ENCODE assay signal across 8 mouse cellular contexts in the genomic region with DNA sequence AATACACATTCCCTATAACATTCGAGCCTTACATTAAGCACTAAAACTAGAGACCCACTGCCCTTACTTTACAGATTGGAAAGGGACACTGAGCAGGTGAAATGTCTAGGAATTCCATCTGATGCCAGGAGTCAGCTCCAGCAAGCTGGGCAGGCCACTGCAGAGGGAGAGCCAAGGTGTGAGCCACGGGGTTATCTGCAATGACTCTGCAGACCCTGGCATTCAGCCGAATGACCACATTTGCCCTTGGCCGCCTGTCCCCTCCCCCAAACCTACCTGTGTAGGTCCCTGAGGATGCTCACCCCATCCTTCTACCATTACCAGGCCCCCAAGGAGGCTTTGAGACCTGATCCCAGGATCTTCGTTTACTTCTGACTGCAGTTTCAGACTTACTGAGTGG. TPM values are rescaled to one million over a fixed set of nuclear protein-coding genes. Genes with fewer than 3 reads are reported as not detected.
DNase-seq lines count a peak whose midpoint lies in the region; ATAC-seq lines count a peak whose summit lies in the region.

No protein-coding gene starts in this region.

- peaks cover 44% of the 10 kb centered on the region for H3K4me1 ChIP-seq in lung, embryonic 15.5 days
- H3K4me1 ChIP-seq in neural tube, embryonic 13.5 days (replicated peaks), result peaks cover 51% of the 10 kb centered on the region

- intact Hi-C loops in heart, postnatal 14 days (cut with DNase I), result loop anchor here (5.0 kb wide), 1 partner anchor 87 kb away; no protein-coding TSS in a partner anchor

- H3K9me3 ChIP-seq in lung, embryonic 15.5 days, result no peaks in the 10 kb centered on the region
- no peaks in the 10 kb centered on the region for H3K9me3 ChIP-seq in neural tube, embryonic 13.5 days

- no peaks in the 10 kb centered on the region for H3K36me3 ChIP-seq in lung, embryonic 15.5 days
- peaks cover 3% of the 10 kb centered on the region; the same call in 1 of the 2 replicates for H3K36me3 ChIP-seq in neural tube, embryonic 13.5 days

- H3K9ac ChIP-seq in lung, embryonic 15.5 days, result no peak overlapping the region
- H3K9ac ChIP-seq in neural tube, embryonic 13.5 days, result peak overlapping the region; percentile 86

- peaks cover 38% of the 10 kb centered on the region for H3K27me3 ChIP-seq in lung, embryonic 15.5 days
- H3K27me3 ChIP-seq in neural tube, embryonic 13.5 days, result peaks cover 24% of the 10 kb centered on the region

- H3K4me2 ChIP-seq in lung, embryonic 15.5 days, result peak overlapping the region; percentile 98
- H3K4me2 ChIP-seq in neural tube, embryonic 13.5 days, result peak overlapping the region; percentile 87

- H3K4me3 ChIP-seq in lung, embryonic 15.5 days, result no peak overlapping the region; the same call in 1 of the 2 replicates
- H3K4me3 ChIP-seq in neural tube, embryonic 13.5 days, result peak overlapping the region; percentile 59

- DNase-seq in cerebellum, adult 11-12 months, result peak; percentile 56
- DNase-seq in cerebellum, adult 8-10 months, result no peak
- DNase-seq in lung, postnatal 10 days, result no peak
- DNase-seq in heart, postnatal 14 days, result peak; percentile 40 to 60
- DNase-seq in yolk sac, embryonic 10.5 days (ENCODE audit: low spot score), result no peak
- DNase-seq in adipocyte (ENCODE audit: low spot score), result no peak

- 66% methylated on average over 5 of the region's 5 CpGs for WGBS in lung, embryonic 15.5 days
- 86% methylated on average over 5 of the region's 5 CpGs for WGBS in neural tube, embryonic 13.5 days

- ATAC-seq in lung, embryonic 15.5 days (ENCODE audit: borderline replicate concordance, extremely low read depth, low FRiP score, low TSS enrichment), result no peak
- no peak for ATAC-seq in neural tube, embryonic 13.5 days (ENCODE audit: low read depth)

- no peak overlapping the region for H3K27ac ChIP-seq in lung, embryonic 15.5 days
- H3K27ac ChIP-seq in neural tube, embryonic 13.5 days (replicated peaks), result no peak overlapping the region

RNA-seq across cellular contexts. Expression of a gene that starts 1.3 kb away (rescaled TPM):
- 0.52 and 0.56 TPM in 2 replicates for polyA plus RNA-seq in lung, embryonic 15.5 days (2015; fragmentation: Nextera tagmentation; extraction: Ambion mirVana)
- total RNA-seq in heart, postnatal 14 days (2021), result 10 to 100 TPM; 23.6 to 29.0 TPM
- 4.6 and 6.1 TPM in 2 replicates for polyA plus RNA-seq in neural tube, embryonic 13.5 days (2015; fragmentation: Nextera tagmentation; extraction: Ambion mirVana)

RNA-seq across cellular contexts. Expression of a gene that starts 16.2 kb away (rescaled TPM):
- 19.5 and 21.1 TPM in 2 replicates for polyA plus RNA-seq in lung, embryonic 15.5 days (2015; fragmentation: Nextera tagmentation; extraction: Ambion mirVana)
- 1 to 10 TPM; 3.6 to 5.4 TPM for total RNA-seq in heart, postnatal 14 days (2021)
- 9.0 and 10.5 TPM in 2 replicates for polyA plus RNA-seq in neural tube, embryonic 13.5 days (2015; fragmentation: Nextera tagmentation; extraction: Ambion mirVana)

Comparison
In these comparisons a context has a peak if more than half of its experiments do, and no peak if none do; other contexts are left out.
1. DNase-seq: peak in cerebellum, adult 11-12 months (single experiment) and heart, postnatal 14 days (2 of 2); none in cerebellum, adult 8-10 months (single experiment), lung, postnatal 10 days (single experiment), yolk sac, embryonic 10.5 days (single experiment) and adipocyte (single experiment).